Mouse (Mus musculus) hindbrain, embryonic 11.5 days (tissue): ENCODE data around the gene Mbnl2. TPM values are rescaled to one million over a fixed set of nuclear protein-coding genes. Genes with fewer than 3 reads are reported as not detected.
A peak's percentile ranks its signal among the peaks of the same experiment; 100 is the strongest.

ENCODE experiments used
- ATAC-seq: fragments of 200-750 bp; cut with Nextera tagmentation; 2 replicates; pipeline ENCODE4 v1.8.0; 2017; ENCODE audit warnings: mild to moderate bottlenecking, moderate TSS enrichment, moderate library complexity; ENCODE audit not compliant: low FRiP score
- DNase-seq: peaks from one replicate; pipeline ENCODE4 v3.0.0-alpha.2; 2015; ENCODE audit warnings: low spot score
- H3K27ac ChIP-seq: fragments of 300-500 bp; sonication (generic); 2 replicates; pipeline ENCODE4 v1.5.1; 2014; ENCODE audit warnings: mild to moderate bottlenecking, low read depth, low read length
- H3K27me3 ChIP-seq: fragments of 300-500 bp; sonication (generic); 2 replicates; pipeline ENCODE4 v1.6.1; 2014; ENCODE audit warnings: mild to moderate bottlenecking, low read length, moderate library complexity, mixed read lengths; ENCODE audit not compliant: control insufficient read depth, insufficient read depth
- H3K36me3 ChIP-seq: fragments of 300-500 bp; sonication (generic); 2 replicates; pipeline ENCODE4 v1.6.1; 2014; ENCODE audit warnings: mild to moderate bottlenecking, low read length, moderate library complexity, mixed read lengths; ENCODE audit not compliant: control insufficient read depth, insufficient read depth
- H3K4me1 ChIP-seq: fragments of 300-500 bp; sonication (generic); replicated peaks from 2 replicates; pipeline ENCODE4 v1.6.1; 2014; ENCODE audit warnings: low read length, mixed read lengths; ENCODE audit not compliant: control insufficient read depth, insufficient read depth
- H3K4me2 ChIP-seq: fragments of 300-500 bp; sonication (generic); replicated peaks from 2 replicates; pipeline ENCODE4 v1.6.1; 2014; ENCODE audit warnings: mild to moderate bottlenecking, low read depth, low read length
- H3K4me3 ChIP-seq: fragments of 300-500 bp; sonication (generic); 2 replicates; pipeline ENCODE4 v1.5.1; 2014; ENCODE audit warnings: low read depth, low read length
- H3K9ac ChIP-seq: fragments of 300-500 bp; sonication (generic); 2 replicates; pipeline ENCODE4 v1.6.1; 2014; ENCODE audit warnings: low read depth, low read length
- H3K9me3 ChIP-seq: fragments of 300-500 bp; sonication (generic); 2 replicates; pipeline ENCODE4 v1.6.1; 2016; ENCODE audit warnings: low read length; ENCODE audit not compliant: control insufficient read depth
- WGBS: fragments of 180-500 bp; shearing (Covaris S2); extraction: QIAGEN DNeasy Blood & Tissue Kit; methylation state at CpG from one replicate; pipeline ENCODE4 v1.1.7; 2014; 5-methylcytosine and 5-hydroxymethylcytosine counted together
- polyA plus RNA-seq: library from polyadenylated mRNA; unstranded; fragments of >200 nt; fragmentation: Nextera tagmentation; extraction: Ambion mirVana; gene quantifications from 2 replicates; pipeline ENCODE4 v1.2.1, GENCODE M21; 2014

The Mbnl2 gene
- polyA plus RNA-seq, 1 experiment from 2014 or later: 50.1 TPM

GRCm38 (mm10) chr14:120391701-120392100 lies 116.2 kb downstream of the Mbnl2 start:
- Histone ChIP-seq H3K4me2 (no peak overlapping the region), H3K36me3 (no peaks in the 10 kb centered on the region), H3K27ac (no peak overlapping the region), H3K9me3 (no peaks in the 10 kb centered on the region), H3K9ac (no peak overlapping the region), H3K4me3 (no peak overlapping the region), H3K4me1 (no peaks in the 10 kb centered on the region), H3K27me3 (no peaks in the 10 kb centered on the region)
- WGBS: 90% methylated on average over 10 of the region's 10 CpGs
- ATAC-seq (no peak), DNase-seq (no peak)

GRCm38 (mm10) chr14:120392441-120392840 lies 117.0 kb downstream of the Mbnl2 start:
- H3K4me3 ChIP-seq: no peak overlapping the region
- no peaks in the 10 kb centered on the region for H3K4me1 ChIP-seq
- no peak overlapping the region for H3K27ac ChIP-seq
- no peaks in the 10 kb centered on the region for H3K27me3 ChIP-seq
- no peaks in the 10 kb centered on the region for H3K36me3 ChIP-seq
- ATAC-seq (no peak), DNase-seq (no peak)
- H3K9me3 ChIP-seq: no peaks in the 10 kb centered on the region
- H3K9ac ChIP-seq: no peak overlapping the region
- H3K4me2 ChIP-seq: no peak overlapping the region
- 92% methylated on average over 9 of the region's 9 CpGs for WGBS

DNA sequence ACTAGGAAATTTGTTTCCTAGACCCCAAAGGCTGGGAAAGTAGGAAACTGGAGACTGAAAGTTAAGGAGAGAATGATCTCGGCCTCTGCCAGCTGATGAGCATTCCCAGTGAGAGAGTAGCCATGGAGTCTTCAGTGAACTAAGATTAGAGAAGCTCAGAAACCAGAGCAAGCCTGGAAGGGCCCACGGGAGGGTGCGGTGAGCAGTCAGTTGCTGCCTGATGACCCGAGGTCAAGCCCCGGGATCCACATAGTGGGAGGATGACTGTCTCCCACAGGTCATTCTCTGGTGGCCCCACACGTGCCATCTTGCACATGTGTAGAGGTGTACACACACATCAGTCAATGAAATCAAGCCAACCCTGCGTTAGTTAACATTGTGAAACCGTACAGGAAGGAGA lies 118.0 kb downstream of the Mbnl2 start:
- Histone ChIP-seq H3K27me3 (no peaks in the 10 kb centered on the region), H3K36me3 (no peaks in the 10 kb centered on the region), H3K4me1 (no peaks in the 10 kb centered on the region), H3K9ac (no peak overlapping the region), H3K4me3 (no peak overlapping the region), H3K4me2 (no peak overlapping the region), H3K27ac (no peak overlapping the region), H3K9me3 (no peaks in the 10 kb centered on the region)
- DNase-seq (no peak), ATAC-seq (no peak)
- 84% methylated on average over 8 of the region's 8 CpGs for WGBS

DNA sequence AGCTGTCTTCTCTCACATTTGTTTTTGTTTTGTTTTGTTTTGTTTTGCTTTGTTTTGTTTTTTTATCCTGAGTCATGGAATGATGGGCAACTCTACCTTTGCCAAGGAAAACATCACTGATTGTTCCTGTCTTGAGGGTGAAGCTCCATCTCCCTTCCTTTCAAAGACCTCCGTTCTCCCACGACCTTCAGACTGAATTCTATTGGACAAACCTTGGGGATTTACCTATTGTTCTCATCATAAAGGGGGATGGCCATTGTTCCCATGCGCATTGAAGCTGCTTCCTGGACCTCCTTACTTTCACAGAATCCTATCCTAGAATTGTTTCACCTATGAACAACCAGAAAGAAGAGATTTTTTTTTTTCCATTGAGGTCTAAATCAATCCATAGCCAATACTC lies 118.7 kb downstream of the Mbnl2 start:
- H3K4me1 ChIP-seq: no peaks in the 10 kb centered on the region
- no peak for ATAC-seq
- 66% methylated on average over 3 of the region's 3 CpGs for WGBS

DNA sequence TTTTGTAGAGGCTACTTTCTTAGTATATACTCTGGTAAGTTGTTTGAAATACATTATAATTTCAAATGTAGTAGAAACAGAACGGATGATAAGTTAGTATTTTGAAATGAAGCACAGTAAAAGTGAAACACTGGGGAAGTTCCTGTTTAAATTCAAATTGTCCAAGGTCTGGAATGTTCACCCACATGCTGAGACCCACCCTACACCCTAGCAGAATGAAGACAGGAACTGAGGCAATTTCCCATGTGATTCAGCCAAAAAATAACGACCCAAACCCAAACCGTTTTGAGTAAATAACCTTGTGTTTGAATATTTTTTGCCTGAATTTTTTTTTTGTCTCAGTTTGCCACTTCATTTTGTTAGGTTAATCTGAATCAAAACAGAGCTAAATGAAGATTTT lies 119.4 kb downstream of the Mbnl2 start:
- DNase-seq: no peak
- Histone ChIP-seq H3K27me3 (no peaks in the 10 kb centered on the region), H3K4me1 (no peaks in the 10 kb centered on the region), H3K27ac (no peak overlapping the region), H3K9ac (no peak overlapping the region), H3K9me3 (no peaks in the 10 kb centered on the region), H3K4me3 (no peak overlapping the region), H3K4me2 (no peak overlapping the region), H3K36me3 (no peaks in the 10 kb centered on the region)
- no peak for ATAC-seq
- WGBS: 91% methylated on average over 3 of the region's 3 CpGs

More for the DNA sequence above, 118.7 kb downstream of the Mbnl2 start:
- no peak for DNase-seq
- Histone ChIP-seq H3K4me2 (no peak overlapping the region), H3K9me3 (no peaks in the 10 kb centered on the region), H3K4me3 (no peak overlapping the region), H3K27ac (no peak overlapping the region), H3K9ac (no peak overlapping the region), H3K27me3 (no peaks in the 10 kb centered on the region), H3K36me3 (no peaks in the 10 kb centered on the region)

DNA sequence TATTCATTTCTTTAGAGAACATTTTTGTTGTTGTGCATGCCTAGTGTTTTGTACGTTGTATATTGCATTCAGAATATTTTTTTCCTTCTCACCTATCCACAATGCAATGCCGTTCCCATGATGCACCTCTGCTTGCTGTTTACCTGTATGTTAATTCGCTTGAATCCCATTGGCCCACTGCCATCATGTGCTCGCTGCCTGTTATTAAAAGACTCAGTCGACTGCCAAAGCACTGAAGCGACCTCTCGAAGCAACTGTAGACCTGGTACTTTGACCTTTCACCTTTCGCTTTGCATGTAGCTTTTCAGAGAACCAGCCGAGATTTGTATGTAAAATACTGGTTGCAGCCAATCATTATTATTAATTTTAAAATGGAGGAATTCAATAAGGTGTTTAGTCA lies 120.0 kb downstream of the Mbnl2 start:
- Histone ChIP-seq H3K27ac (no peak overlapping the region), H3K27me3 (no peaks in the 10 kb centered on the region), H3K4me2 (no peak overlapping the region), H3K4me3 (no peak overlapping the region), H3K9me3 (no peaks in the 10 kb centered on the region), H3K9ac (no peak overlapping the region), H3K4me1 (no peaks in the 10 kb centered on the region), H3K36me3 (no peaks in the 10 kb centered on the region)
- DNase-seq (no peak), ATAC-seq (no peak)
- WGBS: 85% methylated on average over 9 of the region's 9 CpGs

DNA sequence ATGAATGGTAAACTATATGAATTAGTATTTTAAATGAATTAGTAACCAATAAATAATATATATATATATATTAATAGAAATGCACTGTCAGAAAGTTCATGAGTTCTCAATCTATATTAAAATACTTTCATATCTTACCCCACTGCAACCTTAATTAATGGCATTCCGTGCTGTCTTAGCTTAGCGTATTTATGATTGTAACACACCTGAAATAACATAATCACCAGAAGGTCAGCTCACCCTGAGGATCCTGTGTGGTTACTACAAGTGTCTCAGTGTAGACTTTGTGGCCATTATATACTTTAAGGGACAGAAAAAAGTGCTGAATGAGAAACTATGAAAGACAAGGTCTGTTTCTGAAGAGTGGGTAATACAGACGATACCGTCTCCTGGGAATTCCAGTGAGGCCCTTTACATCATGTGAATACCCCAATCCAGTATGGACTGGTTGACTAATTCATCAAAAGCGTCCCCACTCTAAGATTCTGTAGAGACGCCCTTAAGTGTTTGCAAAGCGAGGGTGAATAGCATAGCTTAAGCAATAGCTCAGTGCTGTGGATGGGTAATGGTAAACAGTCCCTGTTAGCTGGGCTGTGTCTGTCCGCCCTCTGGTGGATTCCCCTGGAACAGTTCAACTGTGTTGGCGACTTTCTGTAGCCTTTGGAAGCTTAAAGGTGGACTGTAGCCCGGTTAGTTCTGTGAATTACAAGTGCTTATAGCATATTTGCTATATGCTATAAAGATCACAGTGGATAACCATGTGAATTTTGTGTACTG lies 122.6 kb downstream of the Mbnl2 start:
- H3K4me2 ChIP-seq: no peak overlapping the region
- no peaks in the 10 kb centered on the region for H3K27me3 ChIP-seq
- DNase-seq (peak; percentile 81), ATAC-seq (peak; percentile 81)
- H3K9me3 ChIP-seq: no peaks in the 10 kb centered on the region
- H3K27ac ChIP-seq: no peak overlapping the region
- no peak overlapping the region for H3K9ac ChIP-seq
- H3K4me3 ChIP-seq: no peak overlapping the region
- no peaks in the 10 kb centered on the region for H3K4me1 ChIP-seq
- no peaks in the 10 kb centered on the region for H3K36me3 ChIP-seq
- 48% methylated on average over 10 of the region's 10 CpGs for WGBS

DNA sequence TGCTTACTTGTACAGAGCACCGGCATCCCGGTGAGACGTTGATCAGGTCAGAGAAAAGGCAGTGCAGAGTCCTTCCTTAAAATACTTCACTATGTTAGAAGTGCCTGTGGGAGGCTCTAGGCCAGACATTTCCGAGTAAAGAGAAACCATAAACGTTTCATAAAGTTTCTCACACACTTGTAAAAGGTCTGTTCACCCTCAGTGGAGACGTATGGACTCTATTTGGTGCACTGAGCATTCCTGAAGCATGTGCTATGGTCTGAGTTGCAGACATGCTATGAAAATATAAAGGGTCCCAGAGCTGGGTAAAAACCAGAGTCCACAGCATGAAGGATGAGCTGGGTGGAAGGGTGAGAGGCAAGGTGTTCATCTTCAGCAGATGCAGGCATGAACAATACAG lies 124.1 kb downstream of the Mbnl2 start:
- H3K4me2 ChIP-seq: no peak overlapping the region
- H3K4me3 ChIP-seq: no peak overlapping the region
- H3K36me3 ChIP-seq: no peaks in the 10 kb centered on the region
- no peak overlapping the region for H3K27ac ChIP-seq
- H3K4me1 ChIP-seq: no peaks in the 10 kb centered on the region
- H3K9ac ChIP-seq: no peak overlapping the region
- no peaks in the 10 kb centered on the region for H3K9me3 ChIP-seq
- ATAC-seq (no peak), DNase-seq (no peak)
- no peaks in the 10 kb centered on the region for H3K27me3 ChIP-seq
- WGBS: 91% methylated on average over 6 of the region's 6 CpGs

DNA sequence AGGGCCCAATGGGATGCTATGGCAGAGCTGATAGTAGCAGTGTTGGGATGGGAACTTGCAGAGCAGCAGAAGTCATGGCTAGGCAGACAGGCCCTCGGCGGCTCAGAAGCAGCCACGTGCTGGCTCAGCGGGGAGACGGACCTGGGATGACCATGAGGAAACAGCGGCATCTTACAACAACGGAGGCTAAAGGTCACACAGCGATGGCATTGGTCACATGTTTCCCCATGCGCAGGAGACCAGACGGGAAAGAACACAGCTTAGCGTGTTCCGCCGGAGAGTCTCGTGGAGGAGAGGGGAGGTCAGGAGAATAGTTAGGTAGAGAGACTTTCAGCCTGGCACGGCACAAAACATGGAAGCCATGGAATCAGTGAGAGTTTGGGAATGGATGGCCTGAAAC lies 125.7 kb downstream of the Mbnl2 start:
- Histone ChIP-seq H3K4me2 (no peak overlapping the region), H3K4me3 (no peak overlapping the region), H3K9me3 (no peaks in the 10 kb centered on the region), H3K9ac (no peak overlapping the region), H3K4me1 (no peaks in the 10 kb centered on the region), H3K27ac (no peak overlapping the region), H3K36me3 (no peaks in the 10 kb centered on the region), H3K27me3 (no peaks in the 10 kb centered on the region)
- no peak for DNase-seq
- 84% methylated on average over 15 of the region's 15 CpGs for WGBS
- no peak for ATAC-seq
